Mouse (Mus musculus) thymus, postnatal 10 days (tissue): ENCODE data around the gene Nrg3.
"Not testable (repeated sequence)": the region's sequence is repeated elsewhere in the genome, so short reads cannot be mapped to it uniquely, and the experiment has no call there.

ENCODE experiments used
- DNase-seq, 2 experiments: peaks; one replicate each; pipeline ENCODE4 v3.0.0; 2021; ENCODE audit warnings: low spot score in 2 of 2

Gene Nrg3

DNA sequence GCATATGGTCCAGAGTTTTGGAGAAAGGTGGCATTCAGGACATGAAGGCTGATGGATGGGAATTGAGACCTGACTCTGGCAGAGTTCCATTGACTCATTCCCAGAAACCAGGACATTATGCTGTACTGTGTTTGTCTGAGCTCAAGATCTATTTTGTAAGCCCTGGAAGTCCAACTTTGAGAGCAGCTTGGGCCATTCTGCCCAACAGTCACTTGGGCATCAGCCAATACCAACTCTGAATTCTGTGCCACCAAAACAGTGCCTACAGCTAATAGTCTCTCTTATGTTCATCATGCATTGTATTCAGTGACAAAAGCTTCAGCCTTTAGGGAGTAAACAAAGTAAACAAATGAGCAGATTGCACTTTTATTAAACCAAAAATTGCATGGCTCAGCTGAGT lies 843.2 kb downstream of the Nrg3 start:
- DNase-seq: no peak

- DNase-seq: no peak
These were observed 843.8 kb downstream of the Nrg3 start for GRCm38 (mm10) chr14:38628862-38629619.

DNA sequence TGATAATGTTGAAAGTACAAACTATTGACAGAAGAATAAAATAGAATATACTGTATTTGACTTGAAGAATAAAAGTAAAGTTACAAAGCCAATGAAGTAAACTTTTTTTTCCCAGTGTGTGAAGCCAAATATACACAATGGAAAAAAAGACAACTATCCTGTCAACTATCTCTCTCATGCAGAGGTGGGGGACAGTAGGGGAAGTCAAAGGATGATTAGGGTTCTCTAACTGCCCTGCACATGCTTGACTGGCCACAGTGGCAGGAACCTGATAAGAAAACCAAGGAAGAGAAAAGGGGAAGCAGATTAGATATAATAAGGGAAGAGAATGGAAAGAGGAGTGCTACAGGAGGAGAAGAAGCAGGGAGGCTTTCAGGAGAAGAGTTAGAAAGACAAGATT lies 855.9 kb downstream of the Nrg3 start:
- no peak for DNase-seq

DNA sequence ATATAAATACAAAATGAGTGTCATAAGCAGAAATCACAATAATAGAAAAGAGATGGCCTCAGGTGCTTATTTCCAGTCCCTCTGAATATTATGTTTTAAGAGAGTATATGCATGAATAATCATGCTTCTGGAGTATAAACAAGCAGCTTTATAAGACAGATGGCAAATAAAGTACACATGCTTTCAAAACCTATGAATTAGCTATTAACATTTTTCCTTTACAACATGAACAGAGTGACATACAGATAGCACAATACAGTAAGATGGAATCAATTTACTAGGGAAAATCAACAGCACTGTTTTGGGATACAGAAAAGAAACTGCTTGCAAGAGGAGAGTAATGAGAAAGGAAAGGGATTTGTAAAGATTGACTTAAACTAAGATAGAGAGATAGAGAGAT lies 875.2 kb downstream of the Nrg3 start:
- DNase-seq: no peak

DNA sequence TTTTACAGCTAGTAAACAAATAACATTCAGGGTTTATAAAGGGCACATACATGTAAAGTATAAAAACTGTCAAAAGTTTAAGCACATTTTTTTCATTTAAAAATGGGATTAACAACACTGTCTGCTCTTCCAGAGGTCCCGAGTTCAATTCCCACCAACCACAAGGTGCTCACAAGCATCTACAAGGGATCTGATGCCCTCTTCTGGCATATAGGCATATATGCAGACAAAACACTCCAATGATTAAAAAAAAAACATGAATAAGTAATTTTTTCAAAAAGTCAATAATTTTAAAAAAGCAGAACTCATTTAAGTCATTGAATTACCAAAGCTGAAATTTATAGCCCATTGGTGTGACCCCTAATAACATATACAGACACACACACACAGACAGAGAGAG lies 878.6 kb downstream of the Nrg3 start:
- DNase-seq: no peak

DNA sequence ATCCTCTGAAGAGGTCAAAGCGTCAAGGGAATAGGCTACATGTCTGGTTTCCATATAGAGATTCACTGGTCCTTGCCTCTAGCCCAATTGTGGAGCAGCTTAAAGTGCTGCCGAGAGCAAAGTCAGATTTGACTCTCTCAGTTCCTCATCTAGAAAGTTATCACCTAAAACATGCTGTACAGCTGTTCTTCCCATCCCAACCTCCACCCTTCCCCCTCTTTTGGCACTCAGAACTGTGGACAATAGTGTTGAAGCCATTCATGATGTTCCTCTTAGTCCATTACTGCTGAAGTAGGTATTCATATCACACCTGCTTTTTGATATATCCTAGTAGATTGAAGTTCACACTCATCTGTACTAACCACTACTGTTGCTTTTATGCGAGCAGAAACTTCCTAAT lies 896.1 kb downstream of the Nrg3 start:
- no peak for DNase-seq

GRCm38 (mm10) chr14:38568184-38568583 lies 904.7 kb downstream of the Nrg3 start:
- no peak for DNase-seq

DNA sequence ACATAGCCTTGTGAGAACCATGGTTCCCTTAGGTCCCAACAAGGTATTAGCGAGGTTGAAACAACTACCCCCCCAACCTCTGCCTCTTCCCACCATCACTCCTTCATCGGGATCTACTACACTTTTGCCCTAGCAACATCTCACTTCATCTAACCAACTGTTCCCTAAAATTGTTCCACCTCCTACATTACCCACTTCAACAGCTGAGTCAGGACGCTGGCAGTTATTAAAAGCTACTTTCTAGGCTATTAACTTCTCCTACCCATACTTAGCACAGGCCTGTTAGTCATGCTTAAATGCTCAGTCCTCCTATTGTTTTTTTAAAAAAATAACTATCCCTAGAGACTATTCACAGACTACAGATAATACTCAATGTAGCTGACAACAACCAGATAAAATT lies 906.7 kb downstream of the Nrg3 start:
- DNase-seq: no peak

GRCm38 (mm10) chr14:38554636-38555035 lies 918.3 kb downstream of the Nrg3 start:
- DNase-seq: no peak

- no peak for DNase-seq
These were observed 925.6 kb downstream of the Nrg3 start for GRCm38 (mm10) chr14:38547257-38547656.

DNA sequence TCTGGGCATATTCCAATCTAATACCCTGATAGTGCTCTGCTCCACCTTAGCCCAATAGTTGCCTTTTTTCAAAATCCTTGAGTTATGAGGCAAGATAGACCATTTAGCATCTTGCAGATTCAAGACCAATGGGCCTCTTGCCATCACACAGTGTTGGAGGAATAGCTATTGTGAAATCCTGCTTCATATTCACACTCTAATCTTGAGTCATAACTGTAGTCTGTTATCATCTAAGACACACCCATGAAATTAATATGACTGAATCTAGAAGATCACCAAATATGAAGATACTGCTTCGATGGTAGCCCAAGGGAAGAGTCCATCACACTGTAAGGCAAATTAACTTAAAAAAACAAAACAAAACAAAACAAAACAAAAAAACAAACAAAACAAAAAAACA lies 937.7 kb downstream of the Nrg3 start:
- no peak for DNase-seq

DNA sequence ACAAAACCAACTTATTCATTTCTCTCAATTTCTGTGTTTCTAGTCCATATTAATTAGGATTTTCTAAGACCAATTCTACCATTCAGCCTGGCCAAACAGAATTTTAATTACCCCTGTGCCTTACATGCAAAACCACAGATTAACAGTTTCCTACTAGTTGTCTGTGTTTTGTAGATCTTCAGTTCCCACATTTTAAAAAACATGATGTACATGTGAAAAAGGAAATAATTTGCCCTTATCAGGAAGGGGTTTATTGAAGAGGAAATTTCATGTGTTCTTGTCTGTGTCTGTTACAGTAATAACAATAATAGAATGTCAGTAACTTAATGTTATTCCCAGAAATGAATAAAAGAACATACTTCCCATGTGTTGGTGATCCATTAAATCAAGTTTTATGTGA lies 939.4 kb downstream of the Nrg3 start:
- DNase-seq: no peak

DNA sequence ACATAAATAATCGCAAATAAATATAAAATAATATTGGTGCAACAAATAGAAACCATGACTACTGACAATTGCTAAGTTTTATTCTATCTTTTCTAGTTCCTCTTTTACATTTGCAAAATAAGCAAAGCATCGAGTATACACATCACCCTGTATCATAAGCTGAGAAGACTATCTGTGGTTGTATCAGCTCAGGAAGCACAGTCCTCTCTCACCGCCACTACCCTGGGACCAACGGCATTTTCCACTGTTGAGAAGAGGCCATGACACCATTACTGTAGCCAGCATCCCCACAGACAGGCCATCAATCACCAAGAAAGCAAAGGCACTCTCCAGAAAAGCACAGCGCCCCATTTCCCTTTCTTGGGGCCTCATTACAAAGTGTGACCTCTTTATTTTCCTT lies 956.7 kb downstream of the Nrg3 start:
- no peak for DNase-seq

DNA sequence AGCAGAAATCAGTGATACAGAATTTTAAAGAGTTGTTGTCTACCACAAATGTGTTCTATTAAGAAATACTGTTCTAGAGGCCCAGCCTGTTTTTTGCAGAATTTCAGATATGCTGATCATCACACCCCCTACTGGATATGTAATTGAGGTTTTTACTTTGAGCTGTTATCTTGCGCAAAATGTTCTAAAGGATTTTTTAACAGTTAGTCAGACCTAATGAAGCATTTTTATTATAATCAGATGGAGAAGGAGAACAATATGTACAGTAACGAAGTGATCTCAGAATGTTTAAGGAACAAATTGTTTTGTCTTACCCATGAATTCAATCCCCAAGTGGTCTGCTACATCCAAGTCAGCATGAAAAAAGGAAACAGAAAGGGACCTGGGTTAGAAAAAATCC lies 963.9 kb downstream of the Nrg3 start:
- no peak for DNase-seq

DNA sequence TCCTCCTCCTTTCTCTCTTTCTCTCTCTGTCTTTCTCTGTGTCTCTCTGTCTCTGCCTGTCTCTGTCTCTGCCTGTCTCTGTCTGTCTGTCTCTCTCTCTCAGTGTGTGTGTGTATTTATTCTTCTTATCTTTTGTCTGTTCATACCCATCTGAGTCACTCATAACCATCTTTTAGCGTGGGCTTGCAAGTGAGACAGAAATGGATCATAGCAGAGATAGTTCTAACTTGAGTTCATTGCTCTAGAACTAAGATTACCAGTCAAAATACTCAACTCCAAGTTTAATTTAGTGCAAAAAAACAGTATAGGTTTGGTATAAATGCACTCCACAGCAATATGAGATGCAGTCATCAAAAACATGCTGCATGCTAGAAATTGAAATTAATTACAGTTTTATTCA lies 977.9 kb downstream of the Nrg3 start:
- no peak for DNase-seq

DNA sequence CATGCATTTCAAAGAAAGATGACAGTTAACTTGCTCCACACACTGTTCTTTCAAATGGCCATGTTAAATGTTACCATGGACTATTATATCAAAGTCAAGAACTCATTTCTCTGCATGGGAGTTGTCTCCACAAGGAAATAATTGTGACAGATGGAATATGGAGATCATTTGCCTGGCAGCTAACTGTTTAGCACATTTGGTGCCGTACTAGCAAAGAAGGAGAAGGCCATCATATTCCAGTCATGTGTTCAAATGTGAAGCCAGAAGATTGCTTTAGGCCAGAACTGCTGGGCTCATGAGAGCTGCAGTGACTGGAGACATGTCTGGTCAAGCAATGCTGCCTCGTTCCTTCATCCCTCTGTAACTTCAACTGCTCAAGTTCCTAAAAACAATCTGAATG lies 1025.8 kb downstream of the Nrg3 start:
- DNase-seq: no peak

DNA sequence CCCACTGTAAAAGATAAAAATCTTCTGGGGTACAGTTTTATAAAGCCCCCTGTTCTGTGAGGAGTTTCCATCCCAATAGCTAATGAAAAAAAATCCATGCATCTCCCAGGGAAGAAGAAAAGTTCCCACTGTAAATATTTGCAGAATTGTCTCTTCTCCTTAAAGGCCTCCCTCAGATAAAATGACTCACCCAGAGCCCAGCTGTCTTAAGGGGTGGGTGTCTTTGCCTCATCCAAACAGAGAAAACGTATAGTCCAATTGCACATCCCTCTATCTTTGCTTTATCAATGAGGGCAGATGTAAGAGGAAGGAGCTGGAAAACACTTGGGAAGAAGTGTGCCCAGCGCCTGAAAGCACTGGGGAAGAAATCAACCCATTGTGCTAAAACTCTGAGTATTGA lies 1028.1 kb downstream of the Nrg3 start:
- no peak for DNase-seq

DNA sequence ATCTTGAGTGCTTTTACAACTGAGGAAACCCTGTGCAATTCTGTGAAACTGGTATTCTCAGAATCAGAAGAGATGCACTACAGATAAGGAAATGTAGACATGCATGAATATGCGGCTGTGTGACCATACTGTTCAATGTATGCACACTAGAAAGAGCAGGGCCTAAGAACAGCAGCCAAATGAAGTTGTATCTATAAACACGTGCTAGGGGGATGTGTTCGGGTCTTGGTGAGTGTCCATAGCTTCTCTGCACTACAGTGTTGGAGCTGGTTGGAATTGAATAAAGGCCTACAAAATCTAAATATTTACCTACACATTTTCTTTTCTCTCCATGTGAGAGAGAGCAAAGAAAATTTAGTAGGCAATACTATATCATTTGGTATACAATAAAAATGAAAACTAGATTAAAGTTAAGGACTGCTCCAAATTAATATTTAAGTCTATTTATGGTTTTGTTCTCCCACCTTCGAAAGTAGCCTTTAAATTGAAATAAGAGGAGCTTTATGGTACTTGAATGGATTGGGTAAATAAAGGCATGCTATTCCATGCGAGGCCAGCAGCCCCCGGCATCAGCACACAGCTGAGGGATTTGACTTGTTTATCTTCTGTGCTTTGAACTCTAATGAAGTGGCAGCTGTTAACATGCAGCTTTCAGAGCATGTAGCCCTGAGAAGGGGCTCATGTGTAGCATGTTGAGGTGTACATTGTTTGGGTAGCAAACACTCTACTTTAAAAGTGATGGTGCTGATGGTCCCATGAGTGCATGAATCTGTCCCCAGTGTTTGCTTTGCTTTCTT lies 1038.9 kb downstream of the Nrg3 start:
- DNase-seq: no peak

DNA sequence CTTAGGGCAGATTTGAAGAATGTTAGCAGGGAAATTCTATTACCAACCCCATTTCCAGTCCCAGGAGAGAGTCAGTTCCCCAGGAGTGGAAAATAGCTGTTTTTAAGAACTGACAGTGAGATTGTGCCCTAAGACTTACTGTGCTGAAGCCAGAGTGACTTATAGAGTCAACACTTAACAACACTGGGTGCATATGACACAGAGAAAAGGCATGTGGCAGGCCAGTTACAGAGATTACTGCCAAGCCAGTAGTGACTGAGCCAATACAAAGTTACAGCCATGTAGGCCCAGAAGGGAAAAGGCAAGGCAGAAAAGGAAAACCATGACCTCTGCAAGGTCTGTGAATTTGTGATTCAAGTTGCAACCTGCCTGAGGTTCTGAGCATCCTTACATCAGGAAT lies 1098.2 kb downstream of the Nrg3 start:
- DNase-seq: no peak

- DNase-seq: no peak
These were observed 1131.9 kb downstream of the Nrg3 start for GRCm38 (mm10) chr14:38340967-38341366.

DNA sequence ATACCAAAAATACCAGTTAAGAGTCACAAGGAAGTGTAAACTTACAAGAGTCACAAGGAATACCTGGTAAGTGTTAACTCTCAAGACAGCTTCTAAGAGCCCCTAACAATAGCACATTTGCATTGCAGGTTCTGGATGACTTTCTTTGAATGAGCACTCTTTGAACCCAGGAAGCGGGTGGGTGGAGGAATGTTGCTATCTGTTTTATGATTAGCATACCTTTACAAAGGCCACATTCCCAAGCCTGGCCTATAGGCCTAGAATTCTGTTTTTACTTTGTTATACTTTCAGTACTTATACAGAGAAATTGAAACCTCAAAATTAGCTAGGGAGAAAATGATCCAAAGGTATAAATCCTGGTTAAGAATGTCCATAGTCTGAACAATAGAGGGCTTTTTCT lies 1150.0 kb downstream of the Nrg3 start:
- DNase-seq: not testable (repeated sequence)

DNA sequence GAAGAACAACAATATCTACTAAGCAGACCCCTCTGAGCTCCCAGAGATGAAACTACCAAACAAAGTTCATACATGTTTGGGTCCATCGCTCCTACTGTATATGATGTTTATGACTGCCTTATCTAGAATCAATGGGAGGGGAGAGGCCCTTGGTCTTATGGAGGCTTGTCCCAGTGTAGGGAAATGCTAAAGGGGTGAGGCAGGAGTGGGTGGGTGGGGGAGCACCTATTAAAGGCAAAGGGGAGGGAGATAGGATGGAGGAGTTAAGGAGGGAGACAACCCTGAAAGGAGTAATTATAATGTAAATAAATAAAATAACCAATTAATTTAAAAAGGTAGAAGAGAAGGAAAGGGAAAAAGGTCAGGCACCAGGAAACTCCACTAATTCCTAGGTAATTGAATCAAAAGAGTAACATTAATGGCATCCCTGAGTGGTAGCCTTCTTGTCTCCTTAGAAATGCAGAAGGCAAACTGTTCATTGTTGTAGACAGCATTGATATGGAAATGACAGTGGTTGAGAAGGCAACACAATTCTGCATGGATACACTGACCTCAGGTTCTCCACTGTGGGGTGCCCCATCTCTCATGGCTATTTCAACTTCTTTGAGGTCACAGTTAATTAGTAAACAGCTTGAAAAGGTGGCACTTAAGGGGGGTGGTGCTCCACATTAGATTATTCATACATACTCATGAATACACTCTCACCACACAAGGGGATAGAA lies 1152.1 kb downstream of the Nrg3 start:
- no peak for DNase-seq
